Mouse (Mus musculus): ENCODE data around the gene Hsdl2. TPM values are rescaled to one million over a fixed set of nuclear protein-coding genes. Genes with fewer than 3 reads are reported as not detected.
A peak's percentile ranks its signal among the peaks of the same experiment; 100 is the strongest.
"Not testable (repeated sequence)": the region's sequence is repeated elsewhere in the genome, so short reads cannot be mapped to it uniquely, and the experiment has no call there.

Hsdl2 gene
- polyA plus RNA-seq, 1 experiment from 2014 or later = 31.8 TPM

DNA sequence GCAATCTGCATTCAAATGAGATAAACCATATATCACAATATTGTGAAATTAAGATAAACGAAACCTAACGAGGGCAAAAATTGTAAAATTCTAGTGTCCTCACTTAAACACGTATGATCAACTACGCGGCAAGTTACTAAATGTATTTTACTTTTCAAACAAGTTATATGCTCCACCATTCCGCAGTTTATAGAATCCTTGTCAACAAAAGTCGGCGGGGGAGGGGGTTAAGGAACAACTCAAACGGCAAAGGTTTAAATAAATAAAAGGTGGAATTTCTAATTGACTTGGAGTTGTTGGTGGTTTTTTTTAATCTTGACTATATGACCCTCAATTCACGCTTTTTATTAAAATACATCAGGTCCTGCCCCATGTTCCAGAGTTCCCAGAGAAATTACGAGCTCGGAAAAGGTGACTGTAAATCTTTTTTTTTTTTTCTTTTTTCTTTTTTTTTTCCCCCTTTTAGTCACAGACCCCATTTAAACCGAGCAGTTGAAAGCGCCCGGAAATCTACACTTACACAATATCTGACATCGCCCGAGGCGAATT is 33.3 kb upstream of the Hsdl2 start:
- peak overlapping the region; percentile 81 for H3K4me2 ChIP-seq (ENCODE audit: low read depth, low read length)
- peaks cover 16% of the 10 kb centered on the region for H3K4me1 ChIP-seq (ENCODE audit: control insufficient read depth, insufficient read depth, low read length)
- WGBS = 2% methylated on average over 18 of the region's 18 CpGs
- no peak for ATAC-seq (ENCODE audit: insufficient read depth, low FRiP score)
- H3K9ac ChIP-seq (ENCODE audit: low read length) = peak overlapping the region; percentile 96
- peak overlapping the region; percentile 99 for H3K27ac ChIP-seq (ENCODE audit: low read length)
- H3K27me3 ChIP-seq (ENCODE audit: control insufficient read depth, insufficient read depth, low read length) = no peaks in the 10 kb centered on the region
- peak overlapping the region; percentile 94 for H3K4me3 ChIP-seq (replicated peaks; ENCODE audit: low read length)
- H3K9me3 ChIP-seq (replicated peaks; ENCODE audit: control insufficient read depth, low read length) = no peaks in the 10 kb centered on the region
- no peaks in the 10 kb centered on the region for H3K36me3 ChIP-seq (ENCODE audit: control insufficient read depth, insufficient read depth, low read length)

DNA sequence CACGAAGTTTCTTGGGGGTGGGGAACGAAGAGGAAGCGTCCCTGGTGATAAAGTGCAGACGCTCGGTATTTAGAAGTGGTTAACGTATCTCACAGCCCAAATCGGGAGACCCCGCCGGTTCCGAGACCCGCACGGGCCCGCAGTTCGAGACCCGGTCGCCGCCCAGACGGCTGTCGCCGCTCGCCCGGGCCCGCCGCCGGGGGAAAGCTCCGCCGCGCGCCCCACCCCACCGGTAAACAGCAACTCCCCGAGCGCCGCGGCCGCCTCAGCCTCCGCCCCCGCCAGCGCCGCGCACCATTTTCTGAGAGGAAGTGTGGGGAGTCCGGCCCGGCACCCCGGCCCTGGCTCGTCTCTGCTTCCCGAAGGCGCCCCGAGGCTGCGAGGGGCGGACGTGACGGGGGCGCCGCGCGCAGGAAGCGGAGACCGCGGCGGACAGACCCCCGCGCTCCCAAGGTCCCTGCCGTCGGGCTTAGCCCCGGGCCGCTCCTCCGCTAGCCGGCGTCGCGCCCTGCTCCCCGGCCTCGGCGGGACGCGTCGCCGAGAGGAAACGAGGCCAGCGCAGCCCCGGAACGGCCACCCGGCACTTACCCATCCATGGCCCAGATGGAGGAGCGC is 32.7 kb upstream of the Hsdl2 start:
- peak overlapping the region; percentile 81 for H3K4me2 ChIP-seq (ENCODE audit: low read depth, low read length)
- peaks cover 16% of the 10 kb centered on the region for H3K4me1 ChIP-seq (ENCODE audit: control insufficient read depth, insufficient read depth, low read length)
- H3K36me3 ChIP-seq (ENCODE audit: control insufficient read depth, insufficient read depth, low read length) = no peaks in the 10 kb centered on the region
- peak; percentile 74 for ATAC-seq (ENCODE audit: insufficient read depth, low FRiP score)
- H3K27me3 ChIP-seq (ENCODE audit: control insufficient read depth, insufficient read depth, low read length) = no peaks in the 10 kb centered on the region
- WGBS = under 1% methylated on average over 82 of the region's 83 CpGs
- peak overlapping the region; percentile 99 for H3K27ac ChIP-seq (ENCODE audit: low read length)
- no peaks in the 10 kb centered on the region for H3K9me3 ChIP-seq (replicated peaks; ENCODE audit: control insufficient read depth, low read length)
- H3K9ac ChIP-seq (ENCODE audit: low read length) = peak overlapping the region; percentile 96
- peak overlapping the region; percentile 94 for H3K4me3 ChIP-seq (replicated peaks; ENCODE audit: low read length)

GRCm38 (mm10) chr4:59549175-59549976 is 32.0 kb upstream of the Hsdl2 start, which contains the start of gene Ptbp3:
Gene Ptbp3 (minus strand): TSS chr4:59549364.
- Histone ChIP-seq H3K27me3 (ENCODE audit: control insufficient read depth, insufficient read depth, low read length) (no peaks in the 10 kb centered on the region), H3K9me3 (replicated peaks; ENCODE audit: control insufficient read depth, low read length) (no peaks in the 10 kb centered on the region), H3K9ac (ENCODE audit: low read length) (peak within 1 kb of the TSS; percentile 98), H3K4me2 (ENCODE audit: low read depth, low read length) (peak within 1 kb of the TSS; percentile 92), H3K36me3 (ENCODE audit: control insufficient read depth, insufficient read depth, low read length) (no peaks in the 10 kb centered on the region), H3K4me3 (replicated peaks; ENCODE audit: low read length) (peak within 1 kb of the TSS; percentile 94), H3K4me1 (ENCODE audit: control insufficient read depth, insufficient read depth, low read length) (peaks cover 16% of the 10 kb centered on the region), H3K27ac (ENCODE audit: low read length) (peak within 1 kb of the TSS; percentile 99)
- peak; percentile 96 for ATAC-seq (ENCODE audit: insufficient read depth, low FRiP score)
- under 1% methylated on average over 70 of the region's 83 CpGs for WGBS

DNA sequence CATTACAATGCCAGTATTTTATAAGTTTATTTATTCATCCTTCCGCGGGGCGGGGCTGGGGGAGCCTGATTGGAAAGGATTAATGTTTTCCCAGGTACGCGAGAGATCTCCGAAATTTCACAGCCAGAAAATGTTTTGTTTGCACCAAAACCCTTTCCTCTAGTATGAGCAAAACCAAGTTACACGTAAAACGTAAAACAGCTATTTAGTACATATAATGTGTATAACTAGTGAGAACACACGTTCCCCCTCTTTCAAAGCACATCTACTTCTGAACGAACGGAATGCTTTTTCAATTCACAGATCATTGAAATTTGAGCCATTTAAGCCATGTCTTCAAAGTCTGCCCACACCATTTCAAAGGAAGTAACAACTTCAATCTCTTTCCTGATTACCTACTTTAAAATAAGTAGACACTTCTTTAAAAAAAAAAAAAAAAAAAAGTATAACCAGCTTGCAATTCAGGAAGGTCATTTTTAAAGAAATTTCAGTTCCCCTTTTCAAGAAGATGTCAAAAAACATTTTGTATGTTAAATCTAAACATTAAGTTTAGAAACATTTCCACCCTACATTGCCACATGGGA is 31.3 kb upstream of the Hsdl2 start:
- 13% methylated on average over 11 of the region's 11 CpGs for WGBS
- no peaks in the 10 kb centered on the region for H3K36me3 ChIP-seq (ENCODE audit: control insufficient read depth, insufficient read depth, low read length)
- peak overlapping the region; percentile 94 for H3K4me3 ChIP-seq (replicated peaks; ENCODE audit: low read length)
- peak overlapping the region; percentile 98 for H3K27ac ChIP-seq (ENCODE audit: low read length)
- ATAC-seq (ENCODE audit: insufficient read depth, low FRiP score) = no peak
- peak overlapping the region; percentile 92 for H3K4me2 ChIP-seq (ENCODE audit: low read depth, low read length)
- peaks cover 13% of the 10 kb centered on the region for H3K4me1 ChIP-seq (ENCODE audit: control insufficient read depth, insufficient read depth, low read length)
- H3K27me3 ChIP-seq (ENCODE audit: control insufficient read depth, insufficient read depth, low read length) = no peaks in the 10 kb centered on the region
- H3K9ac ChIP-seq (ENCODE audit: low read length) = peak overlapping the region; percentile 98
- no peaks in the 10 kb centered on the region for H3K9me3 ChIP-seq (replicated peaks; ENCODE audit: control insufficient read depth, low read length)

- H3K27me3 ChIP-seq (ENCODE audit: control insufficient read depth, insufficient read depth, low read length) = no peaks in the 10 kb centered on the region
- no peak overlapping the region for H3K9ac ChIP-seq (ENCODE audit: low read length)
- H3K36me3 ChIP-seq (ENCODE audit: control insufficient read depth, insufficient read depth, low read length) = no peaks in the 10 kb centered on the region
- H3K27ac ChIP-seq (ENCODE audit: low read length) = no peak overlapping the region
- 91% methylated on average over 1 of the region's 1 CpGs for WGBS
- H3K4me3 ChIP-seq (replicated peaks; ENCODE audit: low read length) = no peak overlapping the region
- no peak for ATAC-seq (ENCODE audit: insufficient read depth, low FRiP score)
- peaks cover 7% of the 10 kb centered on the region for H3K4me1 ChIP-seq (ENCODE audit: control insufficient read depth, insufficient read depth, low read length)
- no peak overlapping the region for H3K4me2 ChIP-seq (ENCODE audit: low read depth, low read length)
- H3K9me3 ChIP-seq (replicated peaks; ENCODE audit: control insufficient read depth, low read length) = no peaks in the 10 kb centered on the region
Observed at GRCm38 (mm10) chr4:59551901-59552300, 29.5 kb upstream of the Hsdl2 start.

DNA sequence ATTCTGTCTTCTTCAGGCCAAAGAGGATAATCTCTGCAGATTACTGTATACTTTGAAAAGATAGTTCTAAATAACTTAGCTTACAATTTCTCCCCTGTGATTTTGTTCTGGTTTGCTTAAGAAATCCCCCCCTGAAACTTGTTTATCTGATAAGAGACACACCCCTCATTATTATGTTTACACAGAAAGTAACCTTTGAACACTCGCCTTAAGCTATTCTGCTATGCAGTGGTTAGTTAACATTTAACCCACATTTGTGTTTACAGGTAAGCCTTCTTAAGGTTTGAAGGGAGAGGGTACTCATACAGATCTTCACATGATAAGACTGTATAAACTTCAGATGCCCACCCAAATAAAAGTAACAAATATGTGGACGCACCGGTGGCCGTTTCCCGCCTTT is 28.5 kb upstream of the Hsdl2 start:
- WGBS = 61% methylated on average over 5 of the region's 5 CpGs
- Histone ChIP-seq H3K36me3 (ENCODE audit: control insufficient read depth, insufficient read depth, low read length) (no peaks in the 10 kb centered on the region), H3K27me3 (ENCODE audit: control insufficient read depth, insufficient read depth, low read length) (no peaks in the 10 kb centered on the region), H3K4me3 (replicated peaks; ENCODE audit: low read length) (no peak overlapping the region), H3K9ac (ENCODE audit: low read length) (no peak overlapping the region), H3K27ac (ENCODE audit: low read length) (no peak overlapping the region), H3K4me1 (ENCODE audit: control insufficient read depth, insufficient read depth, low read length) (no peaks in the 10 kb centered on the region), H3K4me2 (ENCODE audit: low read depth, low read length) (no peak overlapping the region), H3K9me3 (replicated peaks; ENCODE audit: control insufficient read depth, low read length) (no peaks in the 10 kb centered on the region)
- ATAC-seq (ENCODE audit: insufficient read depth, low FRiP score) = no peak

GRCm38 (mm10) chr4:59553576-59553975 is 27.8 kb upstream of the Hsdl2 start:
- H3K27me3 ChIP-seq (ENCODE audit: control insufficient read depth, insufficient read depth, low read length) = no peaks in the 10 kb centered on the region
- H3K9ac ChIP-seq (ENCODE audit: low read length) = no peak overlapping the region
- no peaks in the 10 kb centered on the region; the same call in 1 of the 2 replicates for H3K4me1 ChIP-seq (ENCODE audit: control insufficient read depth, insufficient read depth, low read length)
- no peak overlapping the region for H3K4me3 ChIP-seq (replicated peaks; ENCODE audit: low read length)
- no peaks in the 10 kb centered on the region for H3K9me3 ChIP-seq (replicated peaks; ENCODE audit: control insufficient read depth, low read length)
- ATAC-seq (ENCODE audit: insufficient read depth, low FRiP score) = no peak
- no peaks in the 10 kb centered on the region for H3K36me3 ChIP-seq (ENCODE audit: control insufficient read depth, insufficient read depth, low read length)
- 52% methylated on average over 3 of the region's 3 CpGs for WGBS
- H3K27ac ChIP-seq (ENCODE audit: low read length) = no peak overlapping the region
- H3K4me2 ChIP-seq (ENCODE audit: low read depth, low read length) = no peak overlapping the region

- no peak overlapping the region for H3K4me3 ChIP-seq (replicated peaks; ENCODE audit: low read length)
- H3K36me3 ChIP-seq (ENCODE audit: control insufficient read depth, insufficient read depth, low read length) = no peaks in the 10 kb centered on the region
- no peak for ATAC-seq (ENCODE audit: insufficient read depth, low FRiP score)
Observed at GRCm38 (mm10) chr4:59555177-59555576, 26.2 kb upstream of the Hsdl2 start.

DNA sequence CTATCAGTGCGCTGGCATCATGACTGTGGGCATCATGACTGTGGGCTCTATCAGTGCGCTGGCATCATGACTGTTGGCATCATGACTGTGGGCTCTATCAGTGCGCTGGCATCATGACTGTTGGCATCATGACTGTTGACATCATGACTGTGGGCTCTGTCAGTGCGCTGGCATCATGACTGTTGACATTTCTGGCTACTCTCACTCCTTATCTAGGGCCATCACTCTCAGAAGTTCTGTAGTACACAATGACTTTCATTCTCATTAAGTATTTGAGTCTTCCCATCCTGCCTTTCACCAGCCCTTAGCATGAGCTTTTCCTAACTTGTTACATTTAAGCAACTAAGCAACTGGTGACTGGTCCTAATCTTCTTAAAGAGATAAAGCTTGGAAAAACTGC is 24.0 kb upstream of the Hsdl2 start:
- 97% methylated on average over 4 of the region's 4 CpGs for WGBS
- H3K4me3 ChIP-seq (replicated peaks; ENCODE audit: low read length); H3K9ac ChIP-seq (ENCODE audit: low read length); H3K27ac ChIP-seq (ENCODE audit: low read length); ATAC-seq (ENCODE audit: insufficient read depth, low FRiP score); H3K4me1 ChIP-seq (ENCODE audit: control insufficient read depth, insufficient read depth, low read length); H3K9me3 ChIP-seq (replicated peaks; ENCODE audit: control insufficient read depth, low read length); H3K4me2 ChIP-seq (ENCODE audit: low read depth, low read length); H3K36me3 ChIP-seq (ENCODE audit: control insufficient read depth, insufficient read depth, low read length); H3K27me3 ChIP-seq (ENCODE audit: control insufficient read depth, insufficient read depth, low read length): not testable (repeated sequence)

More at GRCm38 (mm10) chr4:59555177-59555576, 26.2 kb upstream of the Hsdl2 start:
- Histone ChIP-seq H3K27ac (ENCODE audit: low read length) (no peak overlapping the region), H3K4me1 (ENCODE audit: control insufficient read depth, insufficient read depth, low read length) (no peaks in the 10 kb centered on the region; the same call in 1 of the 2 replicates), H3K4me2 (ENCODE audit: low read depth, low read length) (no peak overlapping the region), H3K9ac (ENCODE audit: low read length) (no peak overlapping the region), H3K9me3 (replicated peaks; ENCODE audit: control insufficient read depth, low read length) (no peaks in the 10 kb centered on the region), H3K27me3 (ENCODE audit: control insufficient read depth, insufficient read depth, low read length) (no peaks in the 10 kb centered on the region)
